Mouse (Mus musculus) CD4-positive helper T cell, adult 2 months (primary cell): Measurements from ENCODE around the gene Olfr1162.
"Not testable (repeated sequence)": the region's sequence is repeated elsewhere in the genome, so short reads cannot be mapped to it uniquely, and the experiment has no call there.

Source experiments
- DNase-seq: peaks from one replicate; pipeline ENCODE4 v3.0.0-alpha.2; 2012; ENCODE audit warnings: low read depth, missing footprints, low spot score

The Olfr1162 gene

DNA sequence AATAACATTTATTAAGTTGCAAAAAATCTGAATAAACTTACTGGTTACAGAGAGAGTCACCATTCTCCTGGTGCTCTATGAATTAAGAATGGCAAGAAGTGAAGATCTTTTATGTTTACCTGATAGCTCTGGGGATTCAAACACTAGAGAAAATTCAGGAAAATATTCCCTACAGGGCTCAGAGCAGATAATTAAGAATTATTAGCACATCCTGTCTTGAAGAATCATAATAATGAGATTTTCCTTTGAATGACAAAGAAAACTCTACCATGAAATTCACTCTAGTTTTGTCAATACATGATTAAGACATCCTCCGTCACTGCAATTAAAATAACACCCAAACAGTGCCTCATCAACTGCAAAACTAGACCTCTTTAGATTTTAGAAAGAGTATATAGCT, at the start of gene Olfr1162:
Gene Olfr1162, minus strand, starts transcription at position 101 of the 400 bp plus-strand sequence.
- no peak for DNase-seq

DNA sequence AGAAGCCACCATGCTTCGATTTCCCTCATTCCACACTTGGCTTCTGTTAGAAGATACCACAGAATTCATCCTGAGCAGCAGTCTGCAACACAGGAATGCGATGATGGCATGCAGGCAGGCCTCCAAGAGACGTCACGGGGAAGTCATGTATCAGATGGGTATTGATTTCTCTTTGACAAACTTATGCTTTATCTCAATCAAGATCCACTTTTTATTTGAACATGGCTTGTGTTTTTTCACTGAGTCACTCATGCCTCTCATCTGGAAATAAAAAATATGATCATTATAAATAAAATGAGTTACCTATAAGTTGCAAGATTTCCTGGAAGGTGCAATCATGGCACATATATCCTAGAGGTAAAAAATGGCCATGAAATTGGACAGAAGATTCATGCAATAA, 42.9 kb upstream of the Olfr1162 start, which contains the start of gene Olfr1164:
Gene Olfr1164, minus strand, starts transcription at position 101 of the 400 bp plus-strand sequence.
- no peak for DNase-seq

DNA sequence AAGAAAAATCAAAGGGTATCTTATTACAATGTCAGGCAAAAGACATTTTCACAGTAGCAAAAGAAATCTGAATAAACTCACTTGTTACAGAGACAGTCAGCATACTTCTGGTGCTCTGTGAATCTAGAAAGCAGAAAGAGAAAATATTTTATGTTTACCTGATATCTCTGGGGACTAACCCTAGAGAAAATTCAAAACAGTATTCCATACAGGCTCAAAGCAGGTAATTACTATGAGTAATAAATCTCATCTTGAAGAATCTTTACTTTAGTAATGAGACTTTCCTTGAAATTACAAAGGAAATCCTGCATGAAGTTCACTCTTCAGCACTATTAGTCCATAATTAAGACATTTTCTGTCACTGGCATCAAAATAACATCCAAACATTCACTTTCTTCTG, 20.8 kb upstream of the Olfr1162 start, which contains the start of gene Olfr1163:
Gene Olfr1163, minus strand, starts transcription at position 101 of the 400 bp plus-strand sequence.
- DNase-seq, result no peak

DNA sequence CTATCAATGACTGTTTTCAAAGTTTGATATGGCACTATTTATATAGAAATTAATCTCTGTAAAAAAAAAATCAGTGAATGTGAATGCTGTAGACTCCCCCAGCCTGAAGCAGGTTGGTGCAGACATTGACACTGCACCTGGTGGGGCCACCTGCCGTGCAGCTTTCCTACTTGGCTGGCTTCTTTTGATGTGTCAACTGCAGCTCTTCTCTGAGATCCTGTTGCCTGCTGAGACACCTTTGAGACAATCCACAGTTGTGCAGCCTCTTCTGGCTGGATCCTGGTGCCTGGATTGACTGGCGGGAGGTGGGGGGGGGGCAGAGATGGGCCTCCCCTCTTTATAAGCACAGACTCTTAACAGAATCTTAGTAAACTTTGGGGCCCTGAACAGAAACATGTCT, 12.7 kb upstream of the Olfr1162 start:
- DNase-seq, result no peak

DNA sequence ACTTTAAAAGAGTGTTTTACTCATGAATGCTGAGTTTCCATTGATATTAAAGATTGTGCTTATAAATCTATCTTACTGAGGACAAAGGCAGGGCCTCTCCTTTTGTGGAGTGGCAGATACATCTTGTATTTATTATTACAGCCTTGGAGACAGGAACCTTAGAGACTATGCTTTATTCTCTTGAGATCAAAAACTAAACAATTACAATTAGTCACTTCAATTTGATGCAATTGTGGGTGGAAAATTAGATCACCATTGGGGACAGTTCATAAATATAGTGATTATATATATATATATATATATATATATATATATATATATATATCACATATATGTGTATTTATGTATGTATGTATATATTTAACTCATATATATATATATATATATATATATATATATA, 13.3 kb downstream of the Olfr1162 start, which contains the start of gene Olfr73:
Gene Olfr73, minus strand, starts transcription at position 101 of the 400 bp plus-strand sequence.
- DNase-seq, result no peak

DNA sequence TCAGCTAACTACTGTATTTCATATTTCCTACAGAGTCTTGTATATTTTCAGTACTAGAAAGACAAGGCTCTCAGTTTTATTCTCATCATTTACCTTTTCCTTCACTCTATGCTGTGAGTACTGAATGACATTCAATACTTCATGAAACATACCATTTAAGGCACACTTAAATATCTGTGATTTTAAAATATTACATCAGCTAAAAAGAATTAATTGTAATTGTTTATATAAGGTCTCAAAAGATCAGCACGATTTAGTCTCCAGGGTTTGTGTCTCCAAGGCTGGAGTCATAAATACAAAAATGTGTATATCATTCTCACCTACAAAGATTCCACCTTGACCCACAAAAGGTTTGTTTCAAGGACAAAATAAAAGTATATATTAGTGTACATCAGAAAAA, 28.5 kb downstream of the Olfr1162 start, which contains the start of gene Olfr1161:
Gene Olfr1161, plus strand, starts transcription at position 301 of the 400 bp plus-strand sequence.
- not testable (repeated sequence) for DNase-seq

DNA sequence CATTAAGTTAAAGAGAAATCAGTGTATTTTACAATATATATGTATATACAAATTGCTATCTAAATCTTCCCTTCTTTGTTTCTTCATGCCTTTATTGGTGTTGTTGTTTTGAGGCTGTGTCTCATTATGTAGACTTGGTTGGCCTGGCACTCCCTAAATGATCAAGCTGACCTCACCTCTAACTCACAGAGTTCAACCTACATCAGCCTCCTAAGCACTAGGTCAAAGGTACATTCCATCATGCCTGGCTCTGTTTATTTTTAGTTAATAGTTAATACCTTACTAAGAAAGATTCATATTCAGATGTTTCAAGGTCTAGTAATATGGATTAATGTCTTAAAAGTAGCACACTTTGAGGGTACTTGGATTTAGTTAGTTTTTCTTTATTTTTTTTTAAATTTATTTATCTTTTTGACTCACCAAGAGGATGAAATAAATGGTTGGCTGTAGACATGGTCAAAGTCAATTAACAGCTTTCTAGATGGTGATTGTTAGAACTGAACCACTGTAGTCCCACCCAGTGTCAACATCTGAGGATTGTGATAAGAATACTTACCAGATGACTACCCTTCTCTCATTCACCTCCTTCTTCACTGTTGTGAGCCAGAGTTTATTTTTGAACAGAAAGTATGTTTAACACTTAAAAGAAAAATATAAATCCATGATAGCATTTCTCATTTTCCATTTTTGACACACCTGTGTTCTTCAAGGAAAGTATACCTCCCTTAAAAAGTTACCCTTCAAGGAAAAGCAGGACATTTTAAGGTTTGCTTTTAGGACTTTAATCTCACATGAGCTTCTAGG, 43.2 kb downstream of the Olfr1162 start, which contains the start of gene Olfr1160:
Gene Olfr1160, minus strand, starts transcription at position 754 of the 804 bp plus-strand sequence.
- DNase-seq, result no peak
